Mouse (Mus musculus) C2C12 (cell line): ENCODE measurements at regions not wholly inside any gene's neighbourhood (a gene's known extent, or its start where the extent isn't known, plus 50 kb on each side); places are given as distances from the start of the nearest gene placed in this dataset.

Source experiments
- CEBPB ChIP-seq: IDR thresholded peaks from one replicate; pipeline ENCODE4 v1.6.1; 2011; ENCODE audit warnings: low read depth, mild to moderate bottlenecking, control low read depth, moderate library complexity
- CTCF ChIP-seq: IDR thresholded peaks from one replicate; pipeline ENCODE4 v1.5.1; 2011; ENCODE audit not compliant: control insufficient read depth, insufficient read depth, insufficient read length
- FOSL1 ChIP-seq: IDR thresholded peaks from one replicate; pipeline ENCODE4 v1.8.0; 2011; ENCODE audit warnings: mild to moderate bottlenecking, low read length; ENCODE audit not compliant: poor library complexity, insufficient read depth, severe bottlenecking
- MAX ChIP-seq: IDR thresholded peaks from one replicate; pipeline ENCODE4 v1.6.1; 2011; ENCODE audit warnings: mild to moderate bottlenecking, control low read depth
- MYOG ChIP-seq: IDR thresholded peaks from one replicate; pipeline ENCODE4 v1.6.1; 2011; ENCODE audit not compliant: control insufficient read depth, insufficient read length; ENCODE audit errors: extremely low read depth
- USF1 ChIP-seq: IDR thresholded peaks from one replicate; pipeline ENCODE4 v1.6.1; 2011; ENCODE audit warnings: low read depth, mild to moderate bottlenecking, control low read depth, moderate library complexity

GRCm38 (mm10) chr5:112077840-112078600 is 174.3 kb downstream of the Cryba4 start:
- TF ChIP-seq CTCF (no peak), USF1 (no peak), MYOG (no peak), CEBPB (no peak), FOSL1 (no peak), MAX (no peak)
